Mouse (Mus musculus): ENCODE data around the gene Arpp19. TPM values are rescaled to one million over a fixed set of nuclear protein-coding genes. Genes with fewer than 3 reads are reported as not detected.

Arpp19 gene
- polyA plus RNA-seq (2015; fragmentation: Nextera tagmentation; extraction: Ambion mirVana) = 228 and 239 TPM in 2 replicates

GRCm38 (mm10) chr9:75037451-75038356, at the start of gene Arpp19:
TSS of gene Arpp19 (plus strand) at chr9:75037614.
- H3K9me3 ChIP-seq = no peaks in the 10 kb centered on the region
- under 1% methylated on average over 66 of the region's 73 CpGs for WGBS
- ATAC-seq (ENCODE audit: low read depth) = peak; percentile 97
- peak within 1 kb of the TSS; percentile 97 for H3K4me3 ChIP-seq
- H3K4me2 ChIP-seq = peak within 1 kb of the TSS; percentile 81
- peaks cover 19% of the 10 kb centered on the region for H3K4me1 ChIP-seq (replicated peaks)
- H3K36me3 ChIP-seq = no peaks in the 10 kb centered on the region
- peak within 1 kb of the TSS; percentile 78 for H3K27ac ChIP-seq (replicated peaks)
- H3K9ac ChIP-seq = peak within 1 kb of the TSS; percentile 93
- no peaks in the 10 kb centered on the region for H3K27me3 ChIP-seq

- no peak overlapping the region for H3K9ac ChIP-seq
- H3K9me3 ChIP-seq = no peaks in the 10 kb centered on the region
- H3K27me3 ChIP-seq = no peaks in the 10 kb centered on the region
- H3K27ac ChIP-seq (replicated peaks) = no peak overlapping the region
- peaks cover 12% of the 10 kb centered on the region; the same call in 1 of the 2 replicates for H3K4me1 ChIP-seq (replicated peaks)
- no peak for ATAC-seq (ENCODE audit: low read depth)
- H3K36me3 ChIP-seq = peaks cover 3% of the 10 kb centered on the region; the same call in 1 of the 2 replicates
- no peak overlapping the region for H3K4me3 ChIP-seq
- 91% methylated on average over 7 of the region's 7 CpGs for WGBS
- H3K4me2 ChIP-seq = no peak overlapping the region
Observed at GRCm38 (mm10) chr9:74988893-74989460, 48.4 kb upstream of the Arpp19 start.

GRCm38 (mm10) chr9:74989990-74990389, 47.4 kb upstream of the Arpp19 start:
- Histone ChIP-seq H3K36me3 (peaks cover 3% of the 10 kb centered on the region; the same call in 1 of the 2 replicates), H3K27ac (replicated peaks) (no peak overlapping the region), H3K4me2 (no peak overlapping the region), H3K4me1 (replicated peaks) (peaks cover 18% of the 10 kb centered on the region), H3K4me3 (no peak overlapping the region), H3K9me3 (no peaks in the 10 kb centered on the region), H3K9ac (no peak overlapping the region), H3K27me3 (no peaks in the 10 kb centered on the region)
- 85% methylated on average over 2 of the region's 2 CpGs for WGBS
- no peak for ATAC-seq (ENCODE audit: low read depth)

GRCm38 (mm10) chr9:74994611-74995257, 42.7 kb upstream of the Arpp19 start:
- H3K9me3 ChIP-seq = no peaks in the 10 kb centered on the region
- no peak overlapping the region for H3K4me2 ChIP-seq
- ATAC-seq (ENCODE audit: low read depth) = no peak
- peaks cover 6% of the 10 kb centered on the region for H3K4me1 ChIP-seq (replicated peaks)
- H3K36me3 ChIP-seq = no peaks in the 10 kb centered on the region
- no peaks in the 10 kb centered on the region for H3K27me3 ChIP-seq
- no peak overlapping the region for H3K9ac ChIP-seq
- 87% methylated on average over 10 of the region's 10 CpGs for WGBS
- no peak overlapping the region for H3K27ac ChIP-seq (replicated peaks)
- H3K4me3 ChIP-seq = no peak overlapping the region

GRCm38 (mm10) chr9:74996349-74996748, 41.1 kb upstream of the Arpp19 start:
- Histone ChIP-seq H3K36me3 (peaks cover 5% of the 10 kb centered on the region), H3K4me1 (replicated peaks) (peaks cover 10% of the 10 kb centered on the region), H3K4me3 (no peak overlapping the region), H3K27ac (replicated peaks) (no peak overlapping the region), H3K4me2 (no peak overlapping the region), H3K9me3 (no peaks in the 10 kb centered on the region), H3K27me3 (no peaks in the 10 kb centered on the region), H3K9ac (no peak overlapping the region)
- no peak for ATAC-seq (ENCODE audit: low read depth)
- WGBS = 56% methylated on average over 2 of the region's 2 CpGs

- no peaks in the 10 kb centered on the region for H3K27me3 ChIP-seq
- H3K9me3 ChIP-seq = no peaks in the 10 kb centered on the region
- H3K4me2 ChIP-seq = no peak overlapping the region
- H3K4me3 ChIP-seq = no peak overlapping the region
- no peak overlapping the region for H3K9ac ChIP-seq
- no peak overlapping the region for H3K27ac ChIP-seq (replicated peaks)
- H3K36me3 ChIP-seq = peaks cover 5% of the 10 kb centered on the region
- H3K4me1 ChIP-seq (replicated peaks) = peaks cover 19% of the 10 kb centered on the region
- ATAC-seq (ENCODE audit: low read depth) = no peak
Observed at GRCm38 (mm10) chr9:74997976-74998375, 39.4 kb upstream of the Arpp19 start.

GRCm38 (mm10) chr9:75001006-75001405, 36.4 kb upstream of the Arpp19 start:
- 86% methylated on average over 6 of the region's 6 CpGs for WGBS
- no peak for ATAC-seq (ENCODE audit: low read depth)
- H3K4me2 ChIP-seq = no peak overlapping the region
- H3K27me3 ChIP-seq = no peaks in the 10 kb centered on the region
- H3K36me3 ChIP-seq = peaks cover 13% of the 10 kb centered on the region
- H3K9ac ChIP-seq = no peak overlapping the region
- H3K4me1 ChIP-seq (replicated peaks) = 0 out of 2 replicates have a peak, but pooled peaks cover 13% of the 10 kb centered on the region
- no peak overlapping the region for H3K27ac ChIP-seq (replicated peaks)
- no peaks in the 10 kb centered on the region for H3K9me3 ChIP-seq
- H3K4me3 ChIP-seq = no peak overlapping the region

GRCm38 (mm10) chr9:75001611-75002204, 35.7 kb upstream of the Arpp19 start:
- H3K9ac ChIP-seq = no peak overlapping the region
- no peak overlapping the region for H3K4me2 ChIP-seq
- no peak for ATAC-seq (ENCODE audit: low read depth)
- WGBS = 84% methylated on average over 5 of the region's 5 CpGs
- H3K36me3 ChIP-seq = peaks cover 20% of the 10 kb centered on the region
- H3K4me1 ChIP-seq (replicated peaks) = 0 out of 2 replicates have a peak, but pooled peaks cover 13% of the 10 kb centered on the region
- no peaks in the 10 kb centered on the region for H3K27me3 ChIP-seq
- H3K27ac ChIP-seq (replicated peaks) = no peak overlapping the region
- no peak overlapping the region for H3K4me3 ChIP-seq
- no peaks in the 10 kb centered on the region for H3K9me3 ChIP-seq

GRCm38 (mm10) chr9:75002262-75002661, 35.2 kb upstream of the Arpp19 start:
- H3K4me2 ChIP-seq = no peak overlapping the region
- H3K9ac ChIP-seq = no peak overlapping the region
- no peak overlapping the region for H3K4me3 ChIP-seq
- H3K4me1 ChIP-seq (replicated peaks) = 0 out of 2 replicates have a peak, but pooled peaks cover 13% of the 10 kb centered on the region
- no peaks in the 10 kb centered on the region for H3K27me3 ChIP-seq
- ATAC-seq (ENCODE audit: low read depth) = no peak
- H3K27ac ChIP-seq (replicated peaks) = no peak overlapping the region
- peaks cover 26% of the 10 kb centered on the region for H3K36me3 ChIP-seq
- no peaks in the 10 kb centered on the region for H3K9me3 ChIP-seq
- 79% methylated on average over 3 of the region's 3 CpGs for WGBS

- Histone ChIP-seq H3K4me2 (no peak overlapping the region), H3K9me3 (no peaks in the 10 kb centered on the region), H3K4me3 (no peak overlapping the region), H3K9ac (no peak overlapping the region), H3K27ac (replicated peaks) (no peak overlapping the region), H3K36me3 (peaks cover 41% of the 10 kb centered on the region), H3K4me1 (replicated peaks) (0 out of 2 replicates have a peak, but pooled peaks cover 13% of the 10 kb centered on the region), H3K27me3 (no peaks in the 10 kb centered on the region)
- WGBS = 91% methylated on average over 10 of the region's 10 CpGs
- ATAC-seq (ENCODE audit: low read depth) = no peak
Observed at GRCm38 (mm10) chr9:75004203-75004602, 33.2 kb upstream of the Arpp19 start.

GRCm38 (mm10) chr9:75016591-75016990, 20.8 kb upstream of the Arpp19 start:
- no peak overlapping the region for H3K4me2 ChIP-seq
- WGBS = 91% methylated on average over 2 of the region's 2 CpGs
- ATAC-seq (ENCODE audit: low read depth) = no peak
- H3K9me3 ChIP-seq = no peaks in the 10 kb centered on the region
- H3K27ac ChIP-seq (replicated peaks) = no peak overlapping the region
- no peaks in the 10 kb centered on the region for H3K27me3 ChIP-seq
- no peak overlapping the region for H3K9ac ChIP-seq
- peaks cover 84% of the 10 kb centered on the region for H3K36me3 ChIP-seq
- H3K4me1 ChIP-seq (replicated peaks) = no peaks in the 10 kb centered on the region
- no peak overlapping the region for H3K4me3 ChIP-seq

GRCm38 (mm10) chr9:75019181-75019580, 18.2 kb upstream of the Arpp19 start:
- Histone ChIP-seq H3K4me1 (replicated peaks) (no peaks in the 10 kb centered on the region), H3K9ac (no peak overlapping the region), H3K4me3 (no peak overlapping the region), H3K27ac (replicated peaks) (no peak overlapping the region), H3K9me3 (no peaks in the 10 kb centered on the region), H3K4me2 (no peak overlapping the region), H3K27me3 (no peaks in the 10 kb centered on the region), H3K36me3 (peaks cover 88% of the 10 kb centered on the region)
- ATAC-seq (ENCODE audit: low read depth) = no peak
- WGBS = 92% methylated on average over 6 of the region's 6 CpGs

Data from neural tube, embryonic 13.5 days (tissue).